Mouse (Mus musculus): ENCODE measurements around the gene Serpina1e.

Gene Serpina1e

DNA sequence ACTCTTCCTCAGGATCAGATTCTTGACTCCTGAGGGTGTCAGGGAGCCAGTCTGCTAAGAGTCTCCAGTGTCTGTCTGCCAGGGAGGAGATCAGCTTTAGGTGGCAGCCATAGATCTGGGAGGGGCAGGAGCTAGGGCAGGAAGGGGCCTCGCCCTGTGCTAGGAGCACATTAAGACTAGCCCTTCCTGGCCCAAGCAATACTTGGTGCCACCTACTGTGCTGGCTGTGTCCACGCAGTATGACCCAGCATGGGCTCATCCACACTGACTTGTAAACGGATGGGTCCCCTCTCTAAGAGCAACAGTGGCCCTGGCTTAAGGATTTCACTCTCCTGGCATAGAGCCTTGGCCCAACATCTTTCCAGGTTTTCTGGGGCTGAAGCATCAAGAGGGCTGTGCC lies at the start of gene Serpina1e:
TSS of gene Serpina1e (minus strand) at position 178 of the 400 bp plus-strand sequence.
- in situ Hi-C loops (cut with MboI; ENCODE audit: low sequenced_read_pairs): no loop called here

DNA sequence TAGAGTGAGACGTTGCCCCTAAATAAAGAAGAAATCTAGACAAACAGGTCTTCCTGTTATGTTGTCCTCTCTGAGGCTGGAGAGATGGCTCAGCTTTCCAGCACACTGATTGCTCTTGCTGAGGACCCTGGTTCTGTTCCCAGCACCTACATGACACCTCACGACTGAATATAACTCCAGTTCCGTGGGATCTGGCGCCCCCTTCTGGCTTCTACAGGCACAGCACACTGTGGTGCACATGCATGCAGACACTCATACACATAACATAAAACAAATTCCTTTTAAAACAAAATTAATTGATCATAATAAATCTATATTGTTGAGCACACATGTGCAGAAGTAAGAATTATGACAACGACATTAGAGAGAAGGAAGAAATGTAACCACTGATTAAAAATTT lies 45.9 kb upstream of the Serpina1e start:
- in situ Hi-C loops (cut with MboI; ENCODE audit: low sequenced_read_pairs): loop anchor here (10.0 kb wide), 1 partner anchor 60 kb away; no protein-coding TSS in a partner anchor

DNA sequence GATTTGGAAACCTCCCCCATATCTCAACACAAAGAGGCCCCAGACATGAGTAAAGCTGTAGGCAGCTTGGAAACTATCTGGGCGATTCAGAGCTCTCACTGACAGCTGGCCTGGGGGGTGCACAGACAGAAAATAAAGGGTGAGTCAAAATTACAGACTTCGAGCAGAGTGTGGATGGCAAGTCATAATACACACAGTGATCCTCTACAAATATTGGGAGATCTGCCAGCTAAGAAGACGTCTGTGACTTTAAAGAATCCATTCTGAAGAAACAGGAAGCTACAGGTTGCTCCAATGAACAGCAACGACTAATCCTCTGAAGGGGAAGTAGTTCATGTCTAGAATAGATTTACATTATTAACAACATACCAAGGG lies 44.5 kb upstream of the Serpina1e start:
- in situ Hi-C loops (cut with MboI; ENCODE audit: low sequenced_read_pairs): loop anchor here (10.0 kb wide), 1 partner anchor 62 kb away; no protein-coding TSS in a partner anchor

DNA sequence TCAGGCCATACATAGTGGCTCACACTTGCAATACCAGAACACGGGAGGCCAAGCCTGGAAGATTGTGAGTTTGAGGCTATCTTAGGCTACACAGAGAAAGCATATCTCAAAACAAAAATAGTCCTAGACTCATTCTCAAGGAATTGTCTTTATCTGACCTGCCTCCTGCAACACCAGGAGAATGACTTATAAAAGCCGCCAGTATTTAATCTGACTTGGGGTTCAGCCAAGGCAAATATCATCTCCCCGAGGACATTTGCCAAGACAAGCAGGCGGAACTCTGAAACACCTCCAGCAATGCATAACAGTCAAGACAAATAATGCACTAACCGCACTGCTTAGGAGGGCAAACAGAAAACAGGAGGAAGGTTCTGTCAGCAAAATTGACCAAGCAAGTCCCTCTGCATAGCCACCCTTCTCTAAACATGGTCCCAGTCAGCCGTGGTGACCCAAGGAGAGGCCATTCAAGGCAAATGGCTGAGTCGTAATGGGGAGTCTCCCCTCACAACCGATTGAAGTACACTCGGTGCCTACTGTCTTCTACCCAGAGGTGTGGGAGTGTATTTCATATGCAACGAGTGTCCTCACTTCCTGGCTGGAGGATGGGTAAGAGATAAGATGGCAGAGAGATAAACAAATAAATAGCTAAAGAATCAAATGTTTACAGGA lies 43.9 kb upstream of the Serpina1e start:
- in situ Hi-C loops (cut with MboI; ENCODE audit: low sequenced_read_pairs): loop anchor here (10.0 kb wide), 1 partner anchor 62 kb away; no protein-coding TSS in a partner anchor

DNA sequence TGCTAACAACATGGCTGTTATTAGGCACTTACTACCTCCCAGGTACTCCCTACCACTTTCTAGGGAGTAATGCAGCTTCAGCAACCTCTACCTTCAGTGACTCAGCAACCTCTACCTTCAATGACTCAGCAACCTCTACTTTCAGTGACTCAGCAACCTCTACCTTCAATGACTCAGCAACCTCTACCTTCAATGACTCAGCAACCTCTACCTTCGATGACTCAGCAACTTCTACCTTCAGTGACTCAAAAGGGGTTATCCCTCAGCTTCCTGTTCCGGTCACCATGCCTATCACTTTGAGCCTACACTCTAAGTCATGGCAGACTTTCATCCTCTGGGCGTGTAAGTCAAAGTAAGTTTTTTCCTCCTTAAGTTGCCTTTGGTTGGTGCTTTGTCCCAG lies 41.8 kb upstream of the Serpina1e start:
- in situ Hi-C loops (cut with MboI; ENCODE audit: low sequenced_read_pairs): loop anchor here (10.0 kb wide), 1 partner anchor 64 kb away; no protein-coding TSS in a partner anchor

DNA sequence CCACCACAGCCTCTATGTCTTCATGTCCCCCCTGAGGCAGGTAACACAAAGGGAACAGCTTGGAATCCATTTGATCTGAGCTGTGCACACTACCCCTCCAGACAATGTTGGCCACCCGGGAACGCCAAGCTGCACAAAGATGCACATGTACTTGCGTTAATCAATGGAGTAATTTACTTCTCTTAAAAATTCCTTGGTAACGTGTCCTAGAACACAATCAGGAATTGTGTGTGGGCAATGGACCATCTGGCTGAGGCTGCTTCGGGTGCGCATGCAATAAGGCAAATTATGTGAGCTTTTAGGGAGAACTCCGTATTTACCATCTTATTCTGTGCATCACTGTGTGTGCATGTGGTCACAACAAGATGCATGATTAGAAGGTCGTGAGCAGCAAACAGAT lies 40.8 kb upstream of the Serpina1e start:
- in situ Hi-C loops (cut with MboI; ENCODE audit: low sequenced_read_pairs): loop anchor here (10.0 kb wide), 1 partner anchor 65 kb away; no protein-coding TSS in a partner anchor

DNA sequence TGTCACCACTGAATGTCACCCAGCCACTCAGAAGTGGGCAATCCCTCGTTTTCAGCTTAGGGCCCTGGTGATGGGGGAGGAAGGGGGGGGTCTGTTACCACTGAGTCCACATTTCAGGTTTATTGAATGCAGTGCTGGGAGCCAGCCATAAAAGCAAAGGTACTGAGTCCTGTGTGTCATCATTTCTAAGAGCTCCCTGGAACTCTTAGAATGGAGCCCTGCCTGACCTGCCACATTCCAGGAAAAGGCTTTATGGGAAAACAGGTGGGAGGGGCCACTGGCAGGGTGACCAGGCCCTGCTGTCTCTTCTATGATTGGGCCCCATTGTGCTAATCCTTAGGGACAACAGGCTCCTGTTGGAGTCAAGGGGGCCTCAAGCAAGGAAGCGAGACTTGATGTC lies 37.7 kb upstream of the Serpina1e start:
- in situ Hi-C loops (cut with MboI; ENCODE audit: low sequenced_read_pairs): no loop called here

DNA sequence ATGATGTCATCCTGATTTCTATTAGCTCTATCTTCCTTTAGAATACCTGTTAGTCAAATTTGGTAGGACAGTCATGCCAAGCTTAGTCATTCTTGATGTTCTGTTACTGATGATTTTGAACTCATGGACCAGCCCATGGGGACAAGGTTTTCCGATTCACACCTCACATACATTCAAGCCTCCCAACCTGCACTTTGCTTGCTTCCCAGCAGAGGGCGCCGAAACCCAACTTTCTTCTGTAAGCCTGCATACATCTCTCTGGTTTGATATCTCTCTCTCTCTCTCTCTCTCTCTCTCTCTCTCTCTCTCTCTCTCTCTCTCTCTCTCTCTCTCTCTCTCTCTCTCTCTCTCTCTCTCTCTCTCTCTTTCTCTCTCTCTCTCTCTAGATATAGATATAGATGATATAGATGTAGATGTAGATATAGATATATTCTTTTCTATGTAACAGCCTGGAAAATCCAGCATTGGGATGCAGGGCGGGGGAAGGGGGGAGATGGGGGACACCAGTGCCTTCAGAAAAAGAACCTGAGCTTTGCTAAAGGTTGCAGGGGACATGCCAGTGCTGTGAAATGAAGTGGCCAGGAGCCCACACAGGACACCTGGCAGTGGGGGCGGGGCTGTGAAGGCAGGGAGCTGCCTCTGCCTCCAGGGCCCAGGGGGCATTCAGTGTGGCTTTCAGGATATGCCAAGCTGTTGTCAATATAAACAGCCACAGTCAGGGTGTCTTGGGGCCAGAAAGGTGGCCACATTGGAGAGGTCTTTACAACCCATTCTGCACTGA lies 36.7 kb upstream of the Serpina1e start:
- in situ Hi-C loops (cut with MboI; ENCODE audit: low sequenced_read_pairs): no loop called here

DNA sequence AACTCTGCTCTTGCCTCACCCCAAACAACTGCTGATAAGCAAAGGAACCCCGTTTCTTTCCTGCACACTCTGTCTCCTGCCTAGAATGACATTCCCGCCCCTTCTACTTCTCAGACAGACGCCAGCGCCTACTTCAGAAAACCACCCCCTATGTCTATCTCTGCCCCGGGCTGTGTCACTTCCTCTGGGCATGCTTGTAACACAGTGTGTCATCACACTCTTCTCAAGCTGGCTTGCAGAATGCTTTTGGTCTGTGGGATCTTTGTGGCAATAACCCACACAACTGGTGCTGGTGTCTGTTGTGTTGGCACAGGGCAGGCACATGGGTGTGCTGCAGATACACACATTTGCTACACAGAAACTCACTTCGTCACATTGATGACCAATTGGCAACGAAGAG lies 34.2 kb upstream of the Serpina1e start:
- in situ Hi-C loops (cut with MboI; ENCODE audit: low sequenced_read_pairs): no loop called here

DNA sequence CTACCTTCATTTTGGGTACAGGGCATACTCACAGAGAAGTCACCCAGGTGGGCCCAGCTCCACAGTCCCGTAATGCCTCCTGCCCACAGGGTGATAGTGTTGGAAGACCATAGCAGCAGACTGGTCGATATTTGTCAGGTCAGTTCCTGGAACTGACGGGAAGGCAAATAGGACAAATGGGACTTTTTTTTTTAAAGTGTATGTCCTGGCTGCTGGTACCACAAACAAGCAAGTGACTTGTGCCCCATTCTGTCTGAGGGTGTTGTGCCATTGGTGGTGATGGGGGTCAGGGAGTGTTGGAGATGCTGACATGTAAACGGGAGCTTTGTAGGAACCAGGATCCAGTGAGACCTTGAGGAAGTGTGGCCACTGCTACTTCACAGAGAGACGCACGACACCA lies 31.1 kb upstream of the Serpina1e start, which contains the start of gene Serpina11:
TSS of gene Serpina11 (minus strand) at position 101 of the 400 bp plus-strand sequence.
- in situ Hi-C loops (cut with MboI; ENCODE audit: low sequenced_read_pairs): loop anchor here (10.0 kb wide), 1 partner anchor 425 kb away; no protein-coding TSS in a partner anchor

DNA sequence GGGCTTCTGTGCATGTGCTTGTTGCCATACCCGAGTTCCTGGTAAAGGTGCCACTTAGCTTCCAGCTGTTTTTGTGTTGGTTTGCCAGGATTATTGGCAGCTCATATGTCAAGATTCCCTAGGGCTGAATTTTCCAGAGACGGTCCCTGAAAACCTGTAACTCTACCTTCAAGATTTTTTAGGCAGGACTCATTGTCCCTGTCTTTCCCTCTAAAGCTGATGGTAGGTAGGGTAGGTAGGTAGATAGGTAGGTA lies 30.7 kb upstream of the Serpina1e start:
- in situ Hi-C loops (cut with MboI; ENCODE audit: low sequenced_read_pairs): loop anchor here (10.0 kb wide), 1 partner anchor 425 kb away; no protein-coding TSS in a partner anchor

DNA sequence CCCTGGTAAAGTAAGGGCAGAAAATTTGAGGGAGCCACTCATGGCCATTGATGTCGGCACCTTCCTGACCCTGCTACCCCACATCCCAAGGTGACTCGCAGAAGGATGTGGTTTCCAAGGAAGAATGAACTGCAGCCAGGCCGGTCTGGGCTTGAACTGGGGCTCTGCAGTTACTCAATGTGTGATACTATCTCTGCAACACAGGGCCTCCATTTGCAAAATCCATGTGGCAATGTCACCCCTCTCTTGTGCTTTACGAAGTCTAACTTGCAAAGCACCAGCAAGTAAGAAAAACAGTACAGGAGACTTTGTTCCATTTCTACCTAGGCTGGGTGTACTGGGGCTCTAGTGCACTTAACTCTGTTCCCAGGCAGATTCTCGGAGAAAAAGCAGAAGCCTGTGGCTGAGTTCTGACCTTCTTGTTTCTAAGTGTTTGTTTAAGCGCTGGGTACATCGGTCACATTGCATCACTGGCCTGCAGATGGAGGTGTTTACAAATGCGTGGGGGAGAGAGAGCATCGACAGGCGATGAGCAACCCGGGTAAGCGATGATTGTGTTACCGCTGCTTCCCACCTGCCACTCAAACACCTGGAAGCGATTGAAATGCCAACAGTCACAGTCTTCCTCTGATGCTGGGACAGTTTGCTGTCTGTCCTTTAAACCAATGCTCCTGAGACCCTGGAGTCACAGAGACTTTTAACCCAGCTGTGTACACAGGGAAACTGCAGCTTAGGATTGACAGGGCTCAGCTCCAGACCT lies 30.2 kb upstream of the Serpina1e start:
- in situ Hi-C loops (cut with MboI; ENCODE audit: low sequenced_read_pairs): loop anchor here (10.0 kb wide), 1 partner anchor 426 kb away; no protein-coding TSS in a partner anchor

DNA sequence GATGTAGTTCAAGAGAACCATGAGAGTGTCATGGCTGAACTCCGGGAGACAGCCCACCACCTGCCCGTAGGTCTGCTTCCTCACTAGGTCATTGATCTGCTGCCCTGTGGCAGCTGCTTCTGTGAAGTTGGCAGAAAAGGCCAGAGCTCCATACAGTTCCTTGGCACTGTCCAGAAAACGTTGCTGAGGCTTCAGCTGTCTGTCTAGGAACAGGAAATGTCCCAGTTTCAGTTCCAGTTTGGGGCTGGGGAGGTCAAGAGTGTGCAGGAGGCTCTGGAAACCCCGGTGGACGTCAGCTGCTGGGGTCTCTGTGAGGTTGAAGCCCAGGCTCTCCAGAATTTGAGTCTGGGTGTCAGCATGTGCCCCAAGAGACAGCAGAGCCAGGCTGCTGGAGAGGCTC lies 27.1 kb upstream of the Serpina1e start:
- in situ Hi-C loops (cut with MboI; ENCODE audit: low sequenced_read_pairs): loop anchor here (10.0 kb wide), 1 partner anchor 429 kb away; no protein-coding TSS in a partner anchor

DNA sequence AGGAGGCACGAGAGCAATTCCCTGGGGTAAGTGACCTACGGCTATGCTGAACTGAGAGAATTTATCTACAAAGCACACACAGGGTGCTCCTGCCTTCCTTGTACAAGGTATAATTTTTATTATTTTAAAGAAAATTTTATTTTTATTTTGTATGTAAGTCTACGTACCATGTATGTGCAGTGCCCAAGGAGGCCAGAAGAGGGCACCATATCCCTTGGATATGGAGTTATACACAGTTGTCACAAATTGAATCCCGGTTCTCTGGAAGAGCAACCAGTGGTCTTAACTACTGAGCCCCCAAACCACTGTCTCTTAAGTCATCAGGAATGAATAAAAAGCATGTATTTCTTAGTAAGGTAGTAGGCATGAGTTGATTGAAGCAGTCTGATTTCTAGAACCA lies 26.2 kb upstream of the Serpina1e start:
- in situ Hi-C loops (cut with MboI; ENCODE audit: low sequenced_read_pairs): loop anchor here (10.0 kb wide), 1 partner anchor 430 kb away; no protein-coding TSS in a partner anchor

DNA sequence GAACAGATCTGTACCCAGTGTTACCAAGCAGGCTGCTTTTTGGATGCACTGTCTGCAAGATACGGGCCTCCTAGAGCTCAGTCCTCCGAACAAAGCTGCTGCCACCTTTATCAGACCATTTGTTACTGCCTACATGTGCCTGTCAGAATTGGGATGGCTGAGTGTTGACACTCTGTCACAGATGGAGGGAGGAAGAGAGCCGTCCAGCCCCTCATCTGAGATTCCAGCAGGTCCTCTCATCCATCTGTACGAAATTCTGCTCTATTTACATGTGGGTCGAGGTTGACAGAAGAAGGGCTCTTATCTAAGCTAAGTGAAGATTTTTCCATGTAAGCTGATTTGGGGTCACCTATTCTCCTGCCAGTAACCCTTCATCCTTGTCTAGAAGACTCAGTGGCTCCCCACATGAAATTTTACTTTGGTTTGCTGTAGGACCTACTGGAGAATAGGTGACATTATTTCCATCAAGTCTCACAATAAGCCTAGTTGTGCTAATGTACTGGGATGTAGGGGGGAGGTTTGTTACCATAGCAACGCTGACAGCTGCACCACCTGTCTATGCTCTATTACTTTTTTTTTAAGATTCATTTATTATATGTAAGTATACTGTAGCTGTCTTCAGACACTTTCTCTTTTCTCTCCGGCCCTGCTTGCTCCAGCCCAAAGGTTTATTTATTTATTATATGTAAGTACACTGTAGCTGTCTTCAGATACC lies 23.0 kb upstream of the Serpina1e start:
- in situ Hi-C loops (cut with MboI; ENCODE audit: low sequenced_read_pairs): loop anchor here (10.0 kb wide), 1 partner anchor 433 kb away; no protein-coding TSS in a partner anchor

DNA sequence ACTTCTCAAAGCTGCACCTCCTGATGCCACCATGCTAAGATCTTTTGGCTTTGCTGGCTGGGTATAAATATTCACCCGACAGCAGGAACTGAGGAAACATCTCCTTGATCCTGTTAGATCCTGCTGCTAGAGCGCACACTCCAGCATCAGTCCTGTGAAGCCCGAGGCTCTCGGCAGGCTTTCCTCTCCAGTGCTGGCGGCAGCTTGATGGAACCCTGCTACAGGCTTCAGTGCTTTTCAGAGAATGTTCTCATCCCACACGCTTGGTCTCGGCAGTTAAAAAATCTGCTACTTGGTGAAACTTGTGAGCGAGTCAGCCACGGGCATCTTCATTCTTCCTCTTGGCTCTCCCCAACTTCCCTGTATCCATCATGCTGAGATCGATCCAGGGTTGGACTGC lies 19.5 kb upstream of the Serpina1e start:
- in situ Hi-C loops (cut with MboI; ENCODE audit: low sequenced_read_pairs): no loop called here

DNA sequence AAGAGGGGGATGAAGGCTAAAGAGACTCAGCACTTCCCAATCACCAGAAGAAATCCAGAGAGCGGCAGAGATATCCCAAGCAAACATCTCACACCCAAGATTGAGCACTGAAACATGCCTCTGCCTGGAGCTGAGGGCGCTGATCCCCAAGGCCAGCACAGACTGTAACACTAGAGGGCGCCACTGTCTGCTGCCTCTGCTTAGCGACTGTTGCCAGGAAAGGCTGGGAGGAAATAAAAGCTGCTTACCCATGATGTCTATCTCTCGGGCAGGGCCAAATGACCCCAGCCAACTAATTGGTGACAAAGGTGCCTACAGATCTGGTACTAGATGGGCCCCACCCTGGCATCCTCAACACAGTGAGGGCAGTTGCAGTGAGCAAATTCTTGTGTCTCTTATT lies 19.1 kb upstream of the Serpina1e start:
- in situ Hi-C loops (cut with MboI; ENCODE audit: low sequenced_read_pairs): no loop called here

DNA sequence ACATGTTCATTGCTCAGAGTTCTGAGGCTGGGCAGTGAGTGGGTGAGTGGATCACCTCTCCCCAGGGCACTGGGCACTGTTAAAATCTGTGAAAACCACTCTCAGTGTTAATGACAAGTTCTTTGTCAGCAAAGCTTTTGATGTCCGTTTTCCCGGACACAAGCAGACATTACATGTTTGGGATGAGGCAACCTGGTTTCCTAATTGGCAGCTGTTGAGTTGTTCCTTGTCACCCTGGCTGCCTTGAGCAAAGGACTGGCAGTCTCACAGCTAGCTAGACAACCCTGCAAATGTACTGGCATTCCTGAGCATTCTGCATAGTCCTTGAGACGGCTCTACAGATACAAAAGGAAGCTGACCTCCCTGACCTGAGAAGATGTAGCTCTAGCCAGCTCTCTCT lies 18.3 kb upstream of the Serpina1e start:
- in situ Hi-C loops (cut with MboI; ENCODE audit: low sequenced_read_pairs): no loop called here

DNA sequence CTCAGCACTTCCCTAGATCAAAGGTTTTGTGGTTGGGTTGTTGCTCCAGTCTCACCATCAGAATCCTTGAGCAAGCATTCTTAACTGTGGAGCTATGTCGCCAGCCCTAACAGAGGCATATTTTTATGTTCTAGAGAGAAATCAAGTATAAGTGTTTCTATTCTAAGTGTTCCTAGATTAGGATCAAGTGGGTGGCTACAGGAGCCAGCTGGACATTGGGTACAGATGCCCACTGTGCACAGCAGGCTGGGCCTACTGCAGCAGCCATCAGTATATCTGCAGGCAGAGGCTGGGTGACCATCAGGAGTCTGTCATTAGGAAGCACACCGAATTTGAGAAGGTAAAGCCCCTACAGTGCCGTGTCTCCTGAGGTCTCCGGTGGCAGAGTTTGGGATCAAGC lies 12.3 kb upstream of the Serpina1e start:
- in situ Hi-C loops (cut with MboI; ENCODE audit: low sequenced_read_pairs): no loop called here

DNA sequence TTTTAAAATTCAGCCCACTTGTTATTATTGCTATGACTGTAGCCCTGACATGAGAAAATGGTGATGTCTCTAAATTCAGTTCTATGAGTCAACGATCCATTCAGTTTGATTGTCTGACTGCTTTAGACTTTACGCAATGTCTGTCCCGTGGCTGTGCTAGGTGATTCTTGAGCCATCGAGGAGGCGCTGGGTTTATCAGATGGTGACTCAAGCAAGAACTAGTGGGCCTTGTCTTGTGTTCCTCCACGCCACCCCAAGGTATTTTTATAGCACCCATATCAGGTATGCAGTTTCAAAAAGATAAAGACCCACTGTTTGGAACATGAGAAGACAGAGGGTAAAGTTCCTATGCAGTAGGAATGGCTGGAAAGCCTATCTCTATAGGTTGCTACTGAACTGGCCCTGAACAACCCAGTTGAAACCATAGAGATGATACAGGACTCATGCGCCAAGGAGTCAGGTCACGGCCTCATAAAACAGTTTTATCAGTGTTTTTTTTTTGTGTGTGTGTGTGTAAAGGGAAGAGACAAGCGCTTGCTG lies 10.9 kb upstream of the Serpina1e start:
- in situ Hi-C loops (cut with MboI; ENCODE audit: low sequenced_read_pairs): no loop called here
